Mouse (Mus musculus): ENCODE results near the gene S100a1.

S100a1 gene

GRCm38 (mm10) chr3:90513796-90514590 lies at the start of gene S100a1, which contains the start of gene S100a13:
S100a1 (minus strand) TSS chr3:90514392.
S100a13 (plus strand) TSS chr3:90514435.
- peak; percentile 4 for DNase-seq (ENCODE audit: low spot score)

GRCm38 (mm10) chr3:90560008-90560628 lies 45.9 kb upstream of the S100a1 start, which contains the start of gene S100a3:
S100a3 (plus strand) TSS chr3:90560578.
- DNase-seq (ENCODE audit: low spot score): no peak

DNA sequence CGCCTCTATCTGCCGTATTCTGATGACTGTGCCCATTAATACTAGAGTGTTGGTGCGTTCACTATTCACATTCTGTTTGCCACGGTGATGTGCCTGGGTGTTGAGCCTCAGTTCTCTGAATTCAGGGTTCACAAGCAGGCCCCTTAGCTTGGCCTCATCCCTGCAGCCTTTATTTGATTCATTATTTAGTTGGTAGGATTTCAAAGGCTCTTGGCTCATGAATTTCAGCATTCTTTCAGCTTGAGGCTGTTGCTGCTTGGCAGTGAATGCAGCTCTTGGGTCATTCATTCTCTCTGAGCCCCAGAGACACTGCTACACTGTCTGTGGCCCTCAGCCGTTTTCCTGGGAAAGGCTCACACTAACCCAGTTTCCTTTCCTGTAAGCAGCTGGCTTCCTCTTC lies 41.8 kb upstream of the S100a1 start:
- DNase-seq (ENCODE audit: low spot score): no peak

DNA sequence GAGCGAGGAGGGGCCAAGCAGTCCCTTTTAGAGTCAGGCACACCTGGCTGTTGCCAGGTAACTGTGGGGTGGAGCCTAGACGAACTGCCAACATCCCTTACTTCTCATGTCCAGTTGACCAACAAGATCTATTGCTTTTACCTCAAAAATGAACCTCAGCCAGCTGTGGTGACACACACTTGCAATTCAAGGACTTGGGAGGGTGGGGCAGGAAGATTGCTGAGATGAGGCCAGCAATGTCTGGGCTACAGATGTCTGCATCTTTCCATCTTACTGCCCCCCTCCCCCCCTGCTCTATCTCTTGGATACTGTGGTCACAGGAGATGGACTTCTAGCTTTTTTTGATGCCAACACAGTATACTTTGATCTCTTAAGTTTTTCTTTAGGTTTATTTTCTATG lies 38.0 kb upstream of the S100a1 start:
- no peak for DNase-seq (ENCODE audit: low spot score)

DNA sequence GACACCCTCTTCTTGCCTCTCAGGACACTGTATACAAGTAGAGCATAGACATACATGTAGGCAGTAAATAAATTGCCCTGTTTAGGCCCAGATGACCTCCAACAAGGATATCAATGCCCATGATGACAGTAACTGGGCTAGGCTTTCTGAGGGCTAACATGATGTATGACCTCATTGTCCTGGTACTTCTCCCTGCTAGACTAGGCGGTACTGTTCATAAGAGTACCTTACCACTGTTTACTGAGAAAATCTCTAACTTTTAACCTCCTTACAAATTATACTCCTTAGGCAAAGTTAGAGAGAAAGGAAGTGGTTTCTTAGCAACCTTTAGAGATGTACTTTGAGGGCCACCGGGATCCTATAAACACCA lies 36.2 kb upstream of the S100a1 start:
- DNase-seq (ENCODE audit: low spot score): no peak

DNA sequence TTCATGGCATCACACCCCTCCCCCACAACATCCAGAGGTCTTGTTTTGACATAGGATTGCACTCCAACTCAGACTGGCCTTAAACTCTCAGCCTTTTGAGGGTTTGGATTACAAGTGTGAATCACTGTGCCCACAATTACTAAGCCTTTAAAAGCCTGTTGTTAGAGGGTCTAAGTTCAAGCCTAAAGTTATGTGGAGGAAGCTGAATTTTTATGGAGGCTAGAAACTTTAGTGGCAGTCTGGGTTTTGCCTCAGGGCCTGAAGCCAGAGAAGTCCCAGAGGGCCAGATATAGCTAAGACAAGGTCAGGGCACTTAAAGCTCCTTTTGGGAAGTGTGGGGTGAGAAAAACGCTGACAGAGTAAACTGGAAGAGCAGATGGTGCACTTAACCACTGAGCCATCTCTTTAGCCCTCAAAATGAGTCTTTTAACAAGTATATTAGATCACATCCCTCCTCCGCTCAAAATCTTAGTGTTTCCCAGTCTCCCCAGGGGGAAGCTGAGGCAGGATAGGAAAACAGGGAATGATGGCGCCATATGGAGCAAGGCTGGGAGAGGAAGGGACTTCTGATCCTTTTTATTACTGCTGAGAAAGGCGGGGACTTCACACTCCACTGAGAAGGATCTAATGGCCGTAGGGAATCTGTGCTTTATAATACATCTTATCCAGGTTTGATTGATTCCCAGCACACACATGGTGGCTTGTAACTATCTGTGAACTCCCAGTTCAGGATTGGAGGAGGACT lies 35.7 kb upstream of the S100a1 start:
- no peak for DNase-seq (ENCODE audit: low spot score)

- no peak for DNase-seq (ENCODE audit: low spot score)
Observed at GRCm38 (mm10) chr3:90540904-90541303, 26.7 kb upstream of the S100a1 start.

GRCm38 (mm10) chr3:90537905-90538296 lies 23.7 kb upstream of the S100a1 start:
- no peak for DNase-seq (ENCODE audit: low spot score)

DNA sequence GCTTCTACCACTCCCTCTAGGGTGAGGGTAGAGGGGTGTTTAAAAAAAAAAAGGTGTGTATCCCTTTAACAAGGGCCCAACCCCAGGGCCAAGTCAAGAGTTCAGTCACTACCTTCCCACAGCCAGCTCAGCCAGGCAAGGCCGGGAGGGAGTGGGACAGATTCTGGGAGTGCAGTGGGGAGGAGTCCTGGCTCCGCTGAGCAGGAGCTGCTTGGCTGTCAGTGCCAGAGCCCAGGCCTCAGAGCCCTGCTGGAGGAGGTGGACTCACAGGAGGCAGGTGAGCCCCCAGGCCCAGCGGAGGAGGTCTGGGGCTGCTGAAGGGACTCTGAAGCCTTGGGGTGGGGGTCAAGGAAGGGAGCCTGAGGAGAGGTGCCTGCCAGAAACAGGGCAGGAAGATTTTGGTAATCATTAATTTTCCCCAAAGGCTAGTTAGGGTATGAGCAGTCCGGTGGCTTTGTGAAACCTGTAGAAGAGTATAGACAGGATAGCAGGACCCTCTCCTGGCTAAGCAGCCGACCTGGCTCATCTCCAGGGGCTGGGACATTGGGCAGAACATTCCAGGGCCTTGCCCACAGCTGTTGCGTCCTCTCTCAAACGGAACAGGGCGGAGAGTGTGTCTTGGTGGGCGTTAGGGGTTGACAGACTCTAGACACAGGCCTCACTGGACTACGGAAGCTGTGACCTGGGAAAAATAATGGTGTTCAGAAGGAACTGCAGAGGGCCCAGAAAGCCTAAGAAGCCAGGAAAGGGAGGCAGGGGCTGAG lies 23.1 kb upstream of the S100a1 start, which contains the start of gene S100a16:
TSS of gene S100a16 (plus strand) at position 114 of the 764 bp plus-strand sequence.
- no peak for DNase-seq (ENCODE audit: low spot score)

DNA sequence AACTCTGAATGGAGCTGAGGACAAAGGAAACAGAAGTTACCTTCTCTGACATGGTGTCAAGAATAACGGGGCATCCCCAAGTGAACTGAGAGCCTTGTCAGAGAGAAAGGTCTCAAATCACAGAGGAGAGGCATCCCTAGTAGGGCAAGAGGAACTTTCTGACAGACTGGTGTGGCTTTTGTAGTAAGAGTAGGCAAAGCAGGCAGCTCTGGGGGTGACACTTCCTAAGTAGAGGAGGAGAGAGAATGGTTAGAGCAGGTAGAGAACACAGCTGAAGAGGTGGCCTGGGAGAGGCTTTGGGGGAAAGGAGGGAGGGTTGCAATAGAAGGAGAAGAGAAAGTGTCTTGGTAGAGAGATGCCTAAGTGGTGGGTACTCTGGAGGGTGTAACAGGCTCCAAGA lies 21.3 kb upstream of the S100a1 start:
- DNase-seq (ENCODE audit: low spot score): no peak

GRCm38 (mm10) chr3:90531713-90532112 lies 17.5 kb upstream of the S100a1 start:
- DNase-seq (ENCODE audit: low spot score): no peak

DNA sequence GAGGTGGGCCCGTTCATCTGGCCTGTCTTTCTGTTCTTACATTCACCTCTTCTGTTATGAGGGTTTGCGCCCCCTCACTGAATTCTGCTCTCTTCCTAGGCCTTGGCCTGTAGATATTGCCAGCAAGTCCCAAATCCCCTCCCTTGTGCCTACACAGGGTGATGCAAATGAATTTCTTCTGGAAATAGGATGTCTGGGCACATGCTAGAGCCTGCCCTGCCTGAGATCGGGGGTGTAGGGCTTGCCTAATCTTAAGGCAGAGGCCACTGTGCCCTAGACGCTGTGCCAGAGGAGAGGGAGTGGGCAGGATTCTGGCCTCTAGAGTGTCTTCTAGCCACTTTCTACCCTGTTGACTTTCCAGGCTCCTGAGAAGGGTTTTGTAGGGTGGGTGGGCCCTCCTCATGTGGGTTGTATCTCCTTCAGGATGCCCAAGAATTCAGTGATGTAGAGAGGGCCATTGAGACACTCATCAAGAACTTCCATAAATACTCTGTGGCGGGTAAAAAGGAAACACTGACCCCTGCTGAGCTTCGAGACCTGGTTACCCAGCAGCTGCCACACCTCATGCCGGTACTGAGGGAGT lies 13.2 kb upstream of the S100a1 start:
- DNase-seq (ENCODE audit: low spot score): no peak

DNA sequence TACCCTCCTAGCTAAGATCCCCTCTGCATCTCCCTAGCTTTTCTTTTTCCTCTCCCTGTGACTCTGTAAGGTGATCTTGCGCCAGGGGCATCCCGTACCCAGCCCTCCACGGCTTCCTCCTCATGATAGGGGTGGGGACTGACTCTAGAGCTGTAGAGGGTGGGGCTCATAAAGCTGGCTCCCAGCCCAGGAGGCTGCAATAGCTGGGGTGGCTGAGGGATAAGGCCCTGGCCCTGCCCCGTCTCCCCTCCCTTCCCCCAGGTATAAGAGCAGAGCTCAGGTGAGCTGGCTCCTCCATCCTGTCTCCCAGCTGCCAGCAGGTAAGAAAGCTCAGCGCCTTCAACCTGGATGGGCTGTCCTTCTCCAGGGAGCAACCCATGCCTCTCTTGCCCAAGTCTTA lies 12.4 kb upstream of the S100a1 start, which contains the start of gene S100a14:
TSS of gene S100a14 (plus strand) at position 277 of the 400 bp plus-strand sequence.
- no peak for DNase-seq (ENCODE audit: low spot score)

DNA sequence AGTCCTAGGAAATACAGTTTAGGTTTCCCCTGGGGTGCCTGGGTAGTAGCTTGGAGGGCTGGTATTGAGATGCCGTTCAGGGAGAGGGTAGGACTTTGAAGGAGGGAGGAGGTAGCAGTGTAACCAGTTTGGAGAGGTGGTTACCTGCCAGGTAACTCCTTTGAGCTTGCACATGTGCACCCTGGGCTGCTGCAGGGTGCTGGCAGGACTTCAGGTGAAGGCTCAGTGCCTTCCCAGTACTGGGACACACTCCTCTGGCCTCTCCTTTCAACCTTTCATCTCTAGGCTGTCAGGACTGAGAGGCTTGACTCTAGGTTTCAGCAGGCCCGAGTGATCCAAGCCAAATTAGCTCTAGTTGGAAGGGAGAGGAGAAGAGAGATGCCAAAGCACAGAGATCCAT lies 11.9 kb upstream of the S100a1 start:
- no peak for DNase-seq (ENCODE audit: low spot score)

GRCm38 (mm10) chr3:90525421-90525820 lies 11.2 kb upstream of the S100a1 start:
- peak; percentile 23 for DNase-seq (ENCODE audit: low spot score)

- DNase-seq (ENCODE audit: low spot score): no peak
Observed at GRCm38 (mm10) chr3:90517711-90518110, 3.5 kb upstream of the S100a1 start.

DNA sequence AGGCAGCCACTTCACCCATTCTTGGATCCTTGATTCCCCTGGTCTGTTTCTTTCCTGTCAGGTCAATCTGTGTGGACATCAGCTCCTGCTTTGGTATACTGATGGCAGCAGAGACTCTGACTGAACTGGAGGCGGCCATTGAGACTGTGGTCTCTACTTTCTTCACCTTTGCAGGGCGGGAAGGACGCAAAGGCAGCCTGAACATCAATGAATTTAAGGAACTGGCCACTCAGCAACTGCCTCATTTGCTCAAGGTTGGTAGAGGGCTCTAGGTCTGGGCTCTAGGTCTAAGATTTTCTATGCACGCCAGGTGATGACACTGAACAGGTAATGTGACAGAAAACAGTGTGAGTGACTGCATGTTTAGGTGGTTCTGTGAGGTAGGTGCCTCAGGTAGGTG lies 1.6 kb upstream of the S100a1 start:
- DNase-seq (ENCODE audit: low spot score): no peak

GRCm38 (mm10) chr3:90515242-90515641 lies 1.1 kb upstream of the S100a1 start:
- DNase-seq (ENCODE audit: low spot score): no peak

DNA sequence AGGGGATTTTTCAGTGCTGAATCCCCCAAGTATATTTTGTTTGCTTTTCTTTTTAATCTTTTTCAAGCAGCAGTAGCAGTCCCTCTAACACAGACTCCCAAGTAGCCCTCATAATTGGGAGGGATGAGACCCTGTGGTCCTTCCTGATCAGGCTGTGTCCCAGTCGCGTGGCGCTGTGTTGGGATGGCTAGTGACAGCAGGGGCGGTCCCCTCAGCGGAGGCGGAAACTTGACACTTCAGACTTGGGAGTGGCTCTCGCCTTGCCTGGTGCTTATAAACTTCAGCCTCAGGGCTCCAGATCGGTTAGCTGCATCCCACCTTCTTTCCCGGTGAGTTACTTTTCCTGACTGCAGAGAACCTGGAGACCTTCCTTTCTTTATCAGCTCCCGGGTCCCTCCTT lies 499 bp upstream of the S100a1 start:
- peak; percentile 46 for DNase-seq (ENCODE audit: low spot score)

DNA sequence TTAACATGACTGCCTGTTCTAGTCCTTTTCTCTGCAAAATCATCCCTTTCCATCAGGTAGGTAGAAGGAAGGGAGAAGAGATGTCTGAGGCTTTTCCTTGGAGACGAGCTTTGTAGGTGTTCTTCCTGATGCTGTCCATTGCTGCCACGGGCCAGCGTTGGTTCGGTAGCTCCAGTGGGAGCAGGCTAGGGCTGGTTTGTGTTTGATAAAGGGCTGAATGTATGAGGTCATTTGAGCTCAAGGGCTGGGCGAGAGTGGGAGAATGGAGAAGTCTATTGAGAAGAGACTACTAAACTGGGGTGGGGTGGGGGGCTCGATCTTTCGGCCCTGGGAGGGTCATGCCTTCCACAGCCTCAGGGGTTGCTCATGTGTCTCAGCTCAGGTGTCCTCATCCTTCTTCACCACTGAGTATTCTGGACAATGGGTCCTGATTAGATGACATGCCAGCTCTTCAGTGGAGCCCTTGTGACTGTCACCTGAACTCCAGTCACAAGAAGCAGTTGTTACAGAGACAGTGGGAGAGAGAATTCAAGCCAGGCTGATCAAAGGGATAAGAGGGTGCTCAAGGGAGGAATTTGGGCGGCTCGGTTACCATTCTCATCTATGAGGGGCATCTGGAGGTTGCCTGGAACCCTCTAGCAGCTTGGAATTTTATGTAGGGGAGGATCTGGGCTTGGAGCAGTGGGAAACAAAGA lies 1.1 kb downstream of the S100a1 start:
- DNase-seq (ENCODE audit: low spot score): no peak

GRCm38 (mm10) chr3:90512276-90512675 lies 1.9 kb downstream of the S100a1 start:
- DNase-seq (ENCODE audit: low spot score): no peak
